Mouse (Mus musculus) embryo, embryonic 10 days (tissue): ENCODE results near the gene Nfib.

Experiments used
- DNase-seq: peaks from one replicate; pipeline ENCODE4 v3.0.0-alpha.2; 2015; ENCODE audit warnings: low spot score

Gene Nfib

DNA sequence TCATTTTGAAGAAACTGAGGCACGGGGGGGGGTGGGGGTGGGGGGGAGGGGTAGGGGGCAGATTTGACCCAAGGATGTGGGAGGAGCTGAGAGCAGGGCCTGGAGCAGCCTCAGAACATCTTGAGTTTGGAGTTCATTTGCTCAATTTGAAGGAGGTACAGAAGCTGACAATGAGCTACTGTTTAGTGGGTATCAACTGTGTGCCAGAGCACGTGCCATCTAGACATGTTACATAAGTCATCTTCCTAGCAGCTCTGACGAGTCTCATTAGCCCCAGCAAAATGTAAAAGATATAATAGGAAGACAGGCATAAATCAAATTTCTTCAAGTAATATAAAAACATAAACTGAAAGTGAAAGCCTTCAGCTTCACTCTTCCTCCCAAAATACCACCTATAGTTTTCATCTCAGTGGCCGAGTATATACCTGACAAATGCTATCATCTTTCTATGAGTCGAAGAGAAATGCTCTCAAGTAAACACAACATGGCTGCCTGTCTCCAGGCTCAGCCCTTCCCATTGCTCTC, 165.0 kb downstream of the Nfib start:
- no peak for DNase-seq

DNA sequence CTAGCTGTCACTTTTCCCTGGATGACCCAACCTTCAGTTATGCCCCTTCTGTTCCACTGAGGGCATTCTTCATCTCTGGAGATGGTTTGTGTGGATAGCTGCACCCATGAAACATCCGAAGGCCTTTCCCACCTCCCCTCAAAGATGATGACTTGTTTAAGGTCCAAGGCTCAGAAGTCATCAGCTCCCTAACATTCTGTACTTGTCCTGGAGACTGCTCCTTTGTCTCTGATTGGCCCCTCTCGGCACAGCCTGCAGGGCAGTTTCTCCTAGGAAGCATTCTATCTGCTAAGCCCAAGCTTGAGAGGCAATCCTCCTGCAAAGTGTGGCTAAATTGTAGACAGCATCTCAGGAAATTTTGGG, 165.5 kb downstream of the Nfib start:
- DNase-seq, result no peak

DNA sequence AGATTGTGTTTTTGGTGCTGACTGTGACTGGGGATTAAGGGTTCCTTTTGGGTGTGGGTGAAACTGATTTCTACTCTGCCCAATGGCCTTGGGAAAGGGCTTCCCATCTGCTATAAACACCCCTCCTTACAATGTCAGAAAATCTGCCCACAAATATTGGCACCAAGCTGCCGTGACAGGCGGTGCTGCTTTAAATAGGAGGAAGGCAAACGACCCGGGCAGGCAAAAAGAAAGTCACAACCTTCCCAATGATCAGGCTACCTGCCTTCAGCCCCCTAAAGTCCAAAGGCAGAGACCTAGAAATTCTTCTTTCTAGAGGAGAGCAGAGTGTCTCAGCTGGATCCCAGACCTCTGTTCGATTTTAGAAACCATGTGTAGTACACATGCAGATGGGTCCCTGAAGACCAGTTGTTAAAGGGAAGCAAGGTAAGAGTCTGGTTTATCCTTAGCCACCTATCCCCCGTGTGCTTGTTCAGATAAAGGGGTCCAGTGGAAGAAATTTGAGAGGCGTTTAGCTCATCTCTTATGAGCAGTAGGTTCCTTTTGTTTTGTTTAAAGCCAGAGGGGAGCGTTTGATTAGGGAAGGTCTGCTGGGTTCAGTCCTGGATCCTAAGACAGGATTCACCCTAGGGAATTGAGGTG, 166.0 kb downstream of the Nfib start:
- DNase-seq, result no peak

DNA sequence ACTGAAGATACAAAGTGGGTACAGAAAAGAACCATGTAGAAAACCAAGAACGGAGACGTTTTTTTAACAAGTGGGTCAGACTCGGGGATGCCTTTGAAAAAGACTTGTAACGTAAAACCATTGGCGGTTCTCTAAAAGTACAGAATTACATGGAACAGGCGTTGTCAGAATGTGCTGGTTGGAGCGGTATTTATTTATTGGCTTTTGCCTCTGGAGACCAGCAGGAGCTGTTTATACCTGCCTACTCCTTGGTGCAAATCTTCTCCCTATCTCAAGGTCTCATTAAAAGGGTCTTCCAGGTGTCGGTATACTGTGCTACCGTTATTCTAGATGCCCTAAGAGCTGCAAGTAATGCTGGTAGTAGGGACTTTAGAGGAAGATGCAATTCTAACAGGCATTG, 166.7 kb downstream of the Nfib start:
- DNase-seq, result no peak

DNA sequence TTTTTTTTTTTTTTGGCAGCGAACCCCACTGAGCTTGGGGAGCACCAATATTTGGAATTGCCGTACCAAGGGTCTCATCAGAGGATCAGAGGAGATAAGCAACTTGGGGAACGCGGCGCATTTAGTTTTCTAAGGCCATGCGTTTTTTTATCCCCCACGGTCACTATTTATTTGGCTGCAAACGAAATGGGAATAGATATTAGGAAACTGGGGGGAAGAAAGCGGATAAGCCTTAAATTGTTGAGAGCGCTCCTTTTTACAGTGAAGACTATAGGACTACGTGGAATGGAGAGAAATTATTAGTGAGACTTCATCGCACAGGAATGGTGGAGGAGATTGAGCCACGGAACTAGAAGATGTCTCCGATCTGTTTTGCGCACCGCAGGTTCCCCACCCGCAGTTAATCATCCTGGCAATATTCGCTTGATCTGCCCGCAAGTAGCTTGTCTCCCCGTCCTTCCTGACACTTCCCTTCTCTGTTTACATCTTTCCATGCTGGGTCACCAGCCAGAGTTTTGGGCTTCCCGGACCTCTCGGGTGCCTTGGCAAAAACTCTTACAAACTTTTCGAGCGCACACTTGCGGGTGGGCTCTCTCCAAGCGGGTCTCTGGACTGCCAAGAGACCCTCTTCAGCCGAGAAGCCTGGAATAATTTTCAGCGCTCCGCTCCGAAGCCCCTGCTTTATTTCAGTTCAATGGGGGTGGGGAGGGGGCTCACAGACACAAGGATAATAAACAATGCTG, 167.3 kb downstream of the Nfib start:
- DNase-seq, result peak; percentile 51

DNA sequence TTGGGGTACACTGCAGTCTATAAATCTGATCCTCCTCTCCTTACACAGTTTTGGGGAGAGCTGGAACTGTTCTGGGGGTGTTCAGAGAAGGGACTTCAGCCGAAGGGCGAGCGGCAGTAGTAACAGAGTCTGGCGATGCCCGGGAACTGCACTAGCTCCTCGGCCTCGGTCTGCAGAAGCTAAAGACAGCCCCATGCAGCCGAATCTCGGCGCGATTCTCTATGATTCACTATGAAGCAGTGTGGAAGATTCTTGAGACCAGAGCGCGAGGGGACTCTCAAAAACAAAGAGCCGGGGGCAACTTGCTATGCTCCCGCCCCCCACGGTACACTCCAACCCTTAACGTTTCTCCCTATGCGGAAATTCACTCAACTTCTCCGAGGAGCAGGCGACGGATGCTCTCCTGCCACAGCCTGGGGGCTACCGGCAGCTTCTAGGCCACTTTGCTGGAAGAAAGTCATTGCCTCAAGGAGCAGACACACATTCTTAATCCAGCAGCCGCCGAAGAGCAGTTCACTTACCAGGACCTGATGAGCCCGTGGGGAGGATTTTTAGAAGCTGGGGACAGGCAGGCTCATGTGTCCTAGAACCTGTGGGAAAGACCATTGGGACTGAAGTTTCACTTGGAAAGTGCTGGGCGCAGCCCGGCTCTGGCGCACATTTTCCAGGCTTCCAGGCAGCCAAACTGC, 168.1 kb downstream of the Nfib start:
- peak; percentile 59 for DNase-seq

DNA sequence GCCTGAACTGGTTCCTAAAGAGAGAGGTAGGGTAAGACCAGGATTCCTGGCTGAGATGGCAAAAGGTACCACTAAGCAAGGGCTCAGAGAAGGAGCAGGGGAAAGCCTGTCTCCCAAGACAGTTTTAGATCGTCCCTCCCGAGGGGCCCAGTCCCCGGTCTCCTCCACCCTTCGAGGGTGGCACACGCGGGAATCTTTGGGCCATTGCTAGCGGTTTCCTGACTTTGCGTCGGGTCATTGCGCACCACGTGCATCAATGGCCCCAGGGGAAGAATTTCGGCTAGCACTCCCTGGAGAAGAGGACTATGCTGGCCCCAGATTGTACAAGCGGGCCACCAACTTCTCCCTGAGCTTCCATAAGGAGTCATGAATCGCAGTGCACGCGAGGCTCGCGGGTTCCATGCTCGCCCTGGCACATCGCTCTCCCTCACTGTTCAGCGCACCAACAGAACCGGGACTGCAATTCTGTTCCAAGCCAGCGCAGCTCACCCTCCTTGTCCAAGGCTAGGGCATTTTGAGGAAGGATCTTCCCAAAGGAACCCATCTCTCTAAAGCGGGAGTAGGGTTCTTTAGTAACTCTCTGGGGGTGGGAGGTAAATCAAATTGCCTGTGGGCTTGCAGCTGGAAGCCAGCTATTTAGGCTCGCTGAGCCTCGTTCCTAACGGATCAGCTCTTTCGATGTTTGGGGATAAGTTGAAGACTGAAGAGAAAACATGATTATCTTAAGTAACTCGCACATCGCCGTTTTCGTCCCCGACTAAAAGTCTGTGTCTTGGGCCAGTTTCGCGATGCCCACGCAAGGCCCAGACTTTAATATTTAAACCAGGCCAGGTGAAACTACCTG, 168.9 kb downstream of the Nfib start:
- peak; percentile 49 for DNase-seq

DNA sequence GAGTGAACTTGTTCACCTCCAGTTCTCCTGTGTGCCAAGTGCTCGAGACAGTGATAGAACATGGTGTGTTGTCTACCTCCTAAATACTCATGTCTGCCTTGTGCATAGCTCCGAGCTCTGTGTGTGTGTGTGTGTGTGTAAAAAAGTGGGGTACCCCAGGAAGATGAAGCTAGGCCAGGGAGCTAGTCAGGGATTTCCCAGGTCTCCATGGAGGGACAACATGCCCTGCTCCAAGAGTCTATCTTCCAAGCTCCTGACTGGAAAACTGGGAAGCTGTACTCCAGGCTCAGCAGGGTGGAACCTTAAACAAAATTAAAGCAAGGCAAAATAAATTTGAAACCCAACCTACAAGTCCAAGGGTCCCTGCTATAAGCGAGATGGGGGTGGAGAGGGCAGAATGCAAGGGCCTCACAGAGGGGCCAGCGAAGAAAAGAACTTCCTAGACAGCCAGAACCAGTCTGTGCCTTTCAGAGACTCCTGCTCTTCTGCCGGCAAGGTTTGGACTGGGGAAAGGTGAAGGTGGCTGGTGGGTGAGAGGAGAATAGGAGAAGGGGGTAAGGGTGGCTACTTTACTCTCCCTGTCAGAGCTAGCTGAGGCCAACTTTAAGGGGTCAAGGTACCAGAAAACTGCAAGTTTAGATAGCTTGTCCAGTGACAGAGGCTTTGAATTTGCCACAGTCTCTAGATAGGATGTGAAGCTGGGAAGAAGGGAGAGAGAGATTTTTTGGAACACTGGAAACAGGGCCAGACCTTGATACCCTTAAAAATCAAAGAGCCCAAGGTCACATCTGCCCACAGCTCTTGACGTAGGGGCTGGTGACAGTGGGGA, 169.7 kb downstream of the Nfib start:
- no peak for DNase-seq

DNA sequence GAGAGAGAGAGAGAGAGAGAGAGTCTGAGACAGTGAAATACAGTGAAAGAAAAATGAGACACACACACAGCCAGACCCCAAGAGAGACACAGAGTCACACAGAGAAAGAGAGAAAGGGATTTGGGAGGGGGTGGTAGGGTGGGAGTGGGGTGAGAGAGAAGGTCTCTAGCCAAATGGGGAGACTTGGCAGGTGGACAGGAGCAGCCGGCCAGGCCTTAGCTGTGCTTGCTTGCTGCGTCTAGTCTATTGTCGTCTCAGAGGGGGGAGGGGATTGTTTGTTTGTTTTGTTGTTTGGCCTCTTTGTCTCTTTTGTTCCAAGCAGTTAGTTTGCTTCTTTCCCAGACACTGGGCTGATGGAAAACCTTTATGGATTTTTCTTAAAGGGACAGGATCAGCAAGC, 172.3 kb downstream of the Nfib start:
- DNase-seq, result no peak

DNA sequence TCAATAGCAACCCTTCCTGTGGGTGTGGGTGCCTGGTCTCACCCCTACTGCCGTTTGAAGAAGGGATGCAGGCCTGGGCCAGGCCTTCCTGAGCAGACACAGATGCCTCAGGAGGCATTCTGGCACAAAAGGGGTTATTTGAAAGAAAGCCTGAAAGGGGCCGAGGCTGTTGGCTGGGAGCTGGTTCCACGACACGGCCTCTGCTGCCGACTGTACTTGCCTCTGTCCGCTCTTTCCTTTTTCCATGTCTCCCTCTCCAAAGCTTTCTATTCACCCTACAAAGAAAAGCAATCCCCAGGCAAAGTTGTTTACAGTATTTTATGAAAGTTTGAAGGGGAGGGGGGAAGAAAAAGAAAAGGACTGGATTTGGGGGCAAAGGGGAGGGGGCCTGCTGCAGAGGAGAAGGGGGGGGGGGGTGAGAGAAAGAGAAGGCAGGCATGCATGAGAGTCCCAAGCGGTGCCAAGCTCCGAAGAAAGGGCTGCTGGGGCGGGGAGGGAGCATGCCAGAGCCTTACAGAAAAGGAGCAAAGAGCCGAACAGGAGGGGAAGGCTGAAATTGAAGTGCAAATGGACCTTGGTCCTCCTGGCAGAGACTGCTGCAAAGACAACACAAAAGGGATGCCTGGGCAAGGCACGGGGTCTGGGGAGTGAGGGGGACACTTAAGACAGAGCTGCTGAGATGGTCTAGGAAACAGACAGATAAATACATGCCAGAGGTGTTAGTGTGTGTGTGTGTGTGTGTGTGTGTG, 172.9 kb downstream of the Nfib start:
- no peak for DNase-seq

DNA sequence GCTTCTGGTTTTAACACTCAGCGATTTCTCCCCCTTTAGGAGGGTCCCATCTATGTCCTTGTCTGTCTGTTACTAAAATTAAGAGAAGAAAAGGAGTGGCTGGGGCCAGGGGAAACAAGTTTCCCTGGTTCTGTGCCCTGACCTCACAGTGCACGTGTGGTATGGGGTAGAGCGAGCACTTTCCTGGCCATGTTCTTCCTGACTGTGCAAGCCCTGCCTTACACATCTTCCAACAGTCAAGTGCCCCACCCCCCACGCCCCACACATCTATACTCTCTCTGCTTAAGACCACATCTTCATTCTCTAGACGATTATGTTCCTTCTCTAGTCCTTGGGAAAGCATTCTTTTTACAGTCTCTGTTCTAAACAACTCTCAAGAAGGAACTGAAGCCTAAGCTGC, 173.6 kb downstream of the Nfib start:
- DNase-seq, result no peak

DNA sequence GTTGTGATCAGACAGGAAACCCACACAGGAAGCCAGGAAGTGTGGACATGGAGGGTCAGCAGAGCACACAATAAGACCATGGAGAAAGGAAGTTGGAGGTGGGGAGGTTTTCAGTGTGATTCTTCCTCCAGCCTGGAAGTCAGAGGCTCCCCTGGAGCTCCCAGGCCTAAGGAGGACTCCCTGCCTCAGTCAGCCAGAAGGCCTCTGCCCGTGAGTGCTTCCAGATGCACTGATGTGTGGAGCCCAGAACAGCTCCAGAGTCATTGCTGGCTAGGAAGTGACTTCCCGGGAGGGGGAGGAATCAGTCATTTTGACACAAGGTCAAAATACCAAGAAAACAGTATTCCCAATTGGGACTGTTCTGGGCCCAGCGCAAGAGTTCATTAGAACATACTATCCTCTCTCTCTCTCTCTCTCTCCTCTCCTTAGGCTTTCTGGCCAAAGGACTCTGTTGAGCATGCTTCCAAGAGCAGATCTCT, 174.6 kb downstream of the Nfib start:
- peak; percentile 52 for DNase-seq

DNA sequence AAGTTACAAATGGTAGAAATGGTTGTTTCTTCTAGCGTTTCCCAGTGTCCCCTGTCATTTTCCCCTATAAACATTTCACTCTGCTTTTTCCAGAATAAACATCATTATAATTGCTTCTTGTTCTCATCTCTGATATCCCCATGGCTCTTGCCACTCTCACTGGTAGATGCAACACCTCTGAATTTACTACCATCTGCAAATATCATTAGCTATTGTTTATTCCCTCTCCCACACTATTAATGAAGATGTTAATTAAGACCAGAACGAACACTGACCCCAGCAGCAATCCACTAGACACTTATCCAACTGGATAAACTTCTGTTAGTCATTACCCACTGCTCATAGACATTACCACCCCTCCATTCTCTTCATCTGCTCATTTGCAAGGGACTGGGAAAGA, 176.6 kb downstream of the Nfib start:
- no peak for DNase-seq

DNA sequence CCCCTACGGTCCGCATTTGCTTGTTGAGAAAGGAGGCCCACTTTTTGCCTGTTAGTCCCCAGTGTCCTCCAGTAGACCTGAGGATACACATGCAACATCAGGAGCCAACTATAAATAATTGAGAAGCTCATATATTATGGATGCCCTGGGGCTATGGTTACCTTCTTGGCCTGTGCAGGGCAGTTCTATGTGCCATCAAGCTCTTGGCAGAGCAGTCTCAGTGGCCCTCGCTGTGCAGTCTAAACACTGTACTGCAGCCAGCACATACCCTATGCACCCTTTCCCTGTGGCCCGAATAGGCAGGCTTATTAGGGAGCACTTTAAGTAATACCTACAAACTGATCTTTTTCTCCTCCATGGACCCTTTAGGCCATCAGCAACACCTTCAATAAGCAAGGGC, 185.6 kb downstream of the Nfib start:
- DNase-seq, result no peak

DNA sequence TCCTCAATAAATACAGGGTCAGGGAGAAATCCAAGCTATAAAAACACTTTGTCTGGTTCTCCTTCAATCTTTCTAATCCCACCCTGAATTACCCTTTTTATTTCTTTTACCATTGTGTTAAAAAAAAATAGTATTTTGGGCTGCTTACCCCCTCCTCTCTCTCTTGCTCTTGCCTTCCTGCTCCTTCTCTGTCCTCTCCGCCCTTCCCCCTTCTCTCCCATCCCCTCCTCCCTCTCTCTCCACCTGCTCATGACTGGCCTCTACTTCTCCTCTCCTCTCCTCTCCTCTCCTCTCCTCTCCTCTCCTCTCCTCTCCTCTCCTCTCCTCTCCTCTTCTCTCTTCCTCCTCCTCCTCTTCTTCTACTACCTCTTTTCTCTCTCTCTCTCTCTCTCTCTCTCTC, 187.4 kb downstream of the Nfib start:
- no peak for DNase-seq

DNA sequence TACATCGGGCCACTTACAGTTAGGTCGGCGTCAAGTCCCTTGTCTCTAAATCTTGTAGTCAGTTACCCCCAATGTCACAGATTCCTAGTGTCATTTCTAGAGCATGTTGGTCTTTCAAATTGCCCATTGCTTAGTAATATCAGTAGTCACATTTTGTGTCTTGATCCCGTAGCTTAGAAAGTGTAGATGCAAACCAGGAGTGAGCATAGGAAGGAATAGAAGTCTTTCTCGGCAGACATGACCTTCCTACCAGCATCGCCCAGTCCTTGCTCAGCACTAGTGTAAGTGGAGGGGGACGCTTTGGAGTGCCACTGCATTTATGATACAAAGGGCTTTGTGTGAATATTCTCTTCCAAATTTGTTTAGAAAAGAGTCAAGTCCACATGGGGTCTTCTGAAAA, 188.2 kb downstream of the Nfib start:
- DNase-seq, result no peak

DNA sequence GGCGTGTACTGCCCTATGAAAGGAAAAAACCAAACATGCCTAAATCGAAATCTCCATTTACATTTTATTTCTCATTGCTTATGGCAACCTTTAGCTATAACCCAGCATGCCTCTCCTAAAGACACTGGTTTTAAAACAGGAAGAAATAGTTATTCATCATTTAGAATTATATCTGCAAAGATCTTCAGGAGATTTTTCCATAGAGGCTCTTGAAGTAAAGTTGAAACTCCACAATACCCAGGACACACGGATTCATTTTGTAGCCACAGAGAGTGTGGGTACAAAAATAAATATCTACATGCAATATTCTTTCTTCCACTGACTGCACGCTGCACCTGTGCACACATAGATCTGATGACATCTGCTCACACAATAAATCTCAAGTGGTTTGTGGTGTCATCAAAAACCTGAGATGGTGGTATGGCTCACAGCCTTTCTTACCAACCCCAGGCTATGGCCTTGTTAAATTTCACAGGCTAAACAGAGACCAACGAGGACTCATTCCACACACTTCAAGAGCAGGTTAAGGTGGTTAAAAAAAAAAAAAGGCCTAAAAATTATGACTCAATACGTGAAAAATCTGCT, 189.2 kb downstream of the Nfib start:
- no peak for DNase-seq

DNA sequence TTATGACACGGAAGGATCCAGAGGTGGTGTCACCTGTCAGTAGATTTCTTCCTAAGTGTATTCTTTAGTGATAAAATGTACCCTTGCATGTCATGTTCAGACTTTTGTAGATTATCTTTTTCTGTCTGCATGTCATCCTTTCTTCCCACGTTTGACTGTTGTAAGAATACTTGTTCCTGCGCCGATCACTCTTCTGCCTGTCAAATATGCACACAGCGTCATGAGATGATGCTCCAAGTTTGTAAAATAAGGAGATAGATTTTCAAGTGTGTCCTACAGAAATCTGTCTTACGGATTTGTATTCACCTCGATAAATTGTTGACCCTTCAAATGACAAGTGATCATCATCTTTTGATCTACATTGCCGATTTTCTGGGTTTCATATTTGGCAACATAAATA, 190.6 kb downstream of the Nfib start:
- DNase-seq, result no peak

DNA sequence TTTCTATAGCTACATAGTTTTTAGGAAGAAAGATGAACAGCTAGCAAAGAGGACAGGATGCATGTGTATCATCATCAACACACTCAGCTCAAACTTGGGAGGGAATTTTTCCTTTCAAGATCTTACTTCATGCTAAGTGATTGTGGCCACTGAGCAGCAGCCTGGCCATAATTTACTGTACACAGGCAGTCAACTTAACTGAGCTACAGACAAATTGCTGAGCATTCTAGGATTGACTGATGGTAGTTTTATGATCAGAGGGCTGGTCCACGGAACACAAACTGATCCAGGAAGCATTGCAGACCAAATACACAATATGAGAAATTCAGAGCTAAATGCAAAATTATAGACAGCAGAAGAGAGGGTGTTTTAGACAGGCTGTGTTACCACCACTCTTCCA, 191.2 kb downstream of the Nfib start:
- no peak for DNase-seq

DNA sequence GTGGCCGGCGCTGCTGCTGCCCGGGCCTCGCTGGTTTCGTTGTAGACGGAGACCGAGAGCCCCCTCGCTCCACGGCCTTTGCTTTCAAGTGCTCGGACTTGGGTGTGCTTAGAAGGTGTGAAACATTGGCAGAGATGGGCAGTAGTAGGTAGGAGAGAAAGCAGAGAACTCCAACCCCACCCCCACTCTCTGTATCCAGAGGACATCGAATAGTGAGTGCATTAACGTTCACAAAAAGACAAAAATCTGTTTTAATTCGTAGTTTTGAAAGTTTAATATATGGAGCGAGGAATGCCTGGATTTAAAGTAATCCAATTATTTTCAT, 192.2 kb downstream of the Nfib start:
- DNase-seq, result no peak
